Mouse (Mus musculus) bone marrow, adult 2 months (tissue): ENCODE measurements around the gene Ddhd1.

ENCODE experiments used
- CTCF ChIP-seq: fragments of 200-500 bp; IDR thresholded peaks from 2 replicates; pipeline ENCODE4 v1.5.1; 2011; ENCODE audit warnings: low read length, control low read depth; ENCODE audit not compliant: control insufficient read depth, insufficient read depth
- POLR2A ChIP-seq: fragments of 200-500 bp; IDR thresholded peaks from 2 replicates; pipeline ENCODE4 v1.6.1; 2011; ENCODE audit warnings: low read depth, mild to moderate bottlenecking, control low read depth, low read length, borderline replicate concordance; ENCODE audit not compliant: control insufficient read depth

GRCm38 (mm10) chr14:45614822-45615221 lies 43.1 kb downstream of the Ddhd1 start:
- TF ChIP-seq CTCF (no peak), POLR2A (no peak)
